Comparison of ENCODE assay signal across 17 mouse cellular contexts in genomic region chr8:80307761-80308160, GRCm38 (mm10).
"Had no signal": no experiment of that assay in that cellular context is flagged by ENCODE, and none has a peak within 500 bp of the region (broad histone marks: within the 10 kb centered on the region; RNA-seq: fewer than 3 reads in every experiment).

No protein-coding gene starts in this region.

- H3K9me3 ChIP-seq: liver, embryonic 12.5 days; midbrain, embryonic 10.5 days; midbrain, embryonic 12.5 days; neural tube, embryonic 13.5 days; neural tube, embryonic 15.5 days had no signal

- H3K9ac ChIP-seq: liver, embryonic 12.5 days; liver, embryonic 14.5 days; midbrain, embryonic 12.5 days; neural tube, embryonic 13.5 days; neural tube, embryonic 15.5 days had no signal

- H3K27me3 ChIP-seq: liver, embryonic 12.5 days; neural tube, embryonic 13.5 days; neural tube, embryonic 15.5 days had no signal

- H3K4me1 ChIP-seq: midbrain, embryonic 10.5 days; midbrain, embryonic 12.5 days; neural tube, embryonic 13.5 days; neural tube, embryonic 15.5 days had no signal

- H3K4me3 ChIP-seq: liver, embryonic 12.5 days; midbrain, embryonic 10.5 days; midbrain, embryonic 12.5 days; myocyte; neural tube, embryonic 13.5 days; neural tube, embryonic 15.5 days had no signal

- H3K4me2 ChIP-seq: liver, embryonic 12.5 days; midbrain, embryonic 12.5 days; neural tube, embryonic 13.5 days; neural tube, embryonic 15.5 days had no signal

- DNase-seq: midbrain, embryonic 14.5 days; retina, postnatal 1 day; right cerebral cortex, adult 18-20 months; right cerebral cortex, postnatal 25 days; right cerebral cortex, postnatal 4 days; spleen, adult 18-20 months; thymus, adult 18-20 months; thymus, postnatal 14 days; thymus, postnatal 36 days had no signal

- ATAC-seq: liver, embryonic 12.5 days; midbrain, embryonic 16.5 days had no signal

- H3K27ac ChIP-seq: liver, embryonic 12.5 days; liver, embryonic 14.5 days; midbrain, embryonic 10.5 days; midbrain, embryonic 12.5 days; neural tube, embryonic 13.5 days; neural tube, embryonic 15.5 days had no signal

- H3K36me3 ChIP-seq: liver, embryonic 12.5 days; midbrain, embryonic 10.5 days; midbrain, embryonic 12.5 days; neural tube, embryonic 13.5 days; neural tube, embryonic 15.5 days had no signal
